Mouse (Mus musculus) MEL (cell line): ENCODE measurements at regions not wholly inside any gene's neighbourhood (a gene's known extent, or its start where the extent isn't known, plus 50 kb on each side); places are given as distances from the start of the nearest gene placed in this dataset.

Experiments
- EP300 ChIP-seq, 2 experiments: IDR thresholded peaks; 2 replicates each; pipeline ENCODE4 v1.6.1; 2011; ENCODE audit warnings: improper control_type of control experiment in 2 of 2, low read length in 2 of 2, low read depth in 1 of 2, mild to moderate bottlenecking in 1 of 2
- POLR2A ChIP-seq, 2 experiments: IDR thresholded peaks; 2 replicates each; pipeline ENCODE4 v1.6.1; 2011 to 2012; ENCODE audit warnings: low read length in 2 of 2, mild to moderate bottlenecking in 2 of 2, control low read depth in 1 of 2, improper control_type of control experiment in 1 of 2, low read depth in 1 of 2, moderate library complexity in 1 of 2; ENCODE audit not compliant: control insufficient read depth in 1 of 2, insufficient read depth in 1 of 2, poor library complexity in 1 of 2
- SMC3 ChIP-seq: IDR thresholded peaks from 2 replicates; pipeline ENCODE4 v1.6.1; 2011; ENCODE audit warnings: low read depth, low read length, improper control_type of control experiment

- TF ChIP-seq SMC3 (no peak), POLR2A (IDR thresholded peaks at IDR 0.05; ENCODE audit: control insufficient read depth in 1 of 2, insufficient read depth in 1 of 2, low read depth in 1 of 2, low read length in 2 of 2, poor library complexity in 1 of 2) (no peak), EP300 (IDR thresholded peaks at IDR 0.05; ENCODE audit: low read depth in 1 of 2, low read length in 2 of 2) (no peak)
Observed at GRCm38 (mm10) chr12:77678040-77678439, 440.1 kb downstream of the Fut8 start.
